Mouse (Mus musculus) retina, postnatal 7 days (tissue): ENCODE measurements around the gene Mtfr1l.
"Not testable (repeated sequence)": the region's sequence is repeated elsewhere in the genome, so short reads cannot be mapped to it uniquely, and the experiment has no call there.

Experiments
- DNase-seq: peaks from one replicate; pipeline ENCODE4 v3.0.0-alpha.2; 2012; ENCODE audit warnings: low read depth, low spot score

Gene Mtfr1l

GRCm38 (mm10) chr4:134516981-134517380 is 18.2 kb downstream of the Mtfr1l start:
- no peak for DNase-seq

GRCm38 (mm10) chr4:134515614-134516013 is 19.6 kb downstream of the Mtfr1l start:
- no peak for DNase-seq

- no peak for DNase-seq
Observed at GRCm38 (mm10) chr4:134514309-134514930, 20.8 kb downstream of the Mtfr1l start.

- no peak for DNase-seq
Observed at GRCm38 (mm10) chr4:134512798-134513197, 22.4 kb downstream of the Mtfr1l start.

- DNase-seq = no peak
Observed at GRCm38 (mm10) chr4:134511730-134512129, 23.5 kb downstream of the Mtfr1l start.

GRCm38 (mm10) chr4:134510845-134511411 is 24.3 kb downstream of the Mtfr1l start, which contains the start of gene Aunip:
TSS of gene Aunip (plus strand) at chr4:134510999.
- peak; percentile 85 for DNase-seq

GRCm38 (mm10) chr4:134510396-134510795 is 24.8 kb downstream of the Mtfr1l start:
- DNase-seq = no peak

GRCm38 (mm10) chr4:134506713-134507112 is 28.5 kb downstream of the Mtfr1l start:
- no peak for DNase-seq

- DNase-seq = no peak
Observed at GRCm38 (mm10) chr4:134505966-134506594, 29.1 kb downstream of the Mtfr1l start.

- DNase-seq = no peak
Observed at GRCm38 (mm10) chr4:134505303-134505789, 29.8 kb downstream of the Mtfr1l start.

- DNase-seq = no peak
Observed at GRCm38 (mm10) chr4:134503686-134504357, 31.4 kb downstream of the Mtfr1l start.

GRCm38 (mm10) chr4:134501095-134501494 is 34.1 kb downstream of the Mtfr1l start:
- no peak for DNase-seq

GRCm38 (mm10) chr4:134498983-134499382 is 36.2 kb downstream of the Mtfr1l start:
- DNase-seq = not testable (repeated sequence)

- no peak for DNase-seq
Observed at GRCm38 (mm10) chr4:134497986-134498731, 37.0 kb downstream of the Mtfr1l start.

- DNase-seq = no peak
Observed at GRCm38 (mm10) chr4:134497223-134497622, 38.0 kb downstream of the Mtfr1l start.

- DNase-seq = no peak
Observed at GRCm38 (mm10) chr4:134496595-134497210, 38.5 kb downstream of the Mtfr1l start, which contains the start of gene Paqr7. TSS of gene Paqr7 (plus strand) at chr4:134496697.

- no peak for DNase-seq
Observed at GRCm38 (mm10) chr4:134495546-134495923, 39.7 kb downstream of the Mtfr1l start.

GRCm38 (mm10) chr4:134494780-134495545 is 40.2 kb downstream of the Mtfr1l start:
- no peak for DNase-seq

- DNase-seq = not testable (repeated sequence)
Observed at GRCm38 (mm10) chr4:134494161-134494560, 41.0 kb downstream of the Mtfr1l start.

GRCm38 (mm10) chr4:134491716-134492115 is 43.5 kb downstream of the Mtfr1l start:
- DNase-seq = no peak
